Comparison of ENCODE assay signal across 15 mouse cellular contexts in genomic region chr1:91070547-91070946, GRCm38 (mm10).
"Had no signal": no experiment of that assay in that cellular context is flagged by ENCODE, and none has a peak within 500 bp of the region (broad histone marks: within the 10 kb centered on the region; RNA-seq: fewer than 3 reads in every experiment).

No protein-coding gene starts in this region.

- H3K36me3 ChIP-seq: limb, embryonic 12.5 days; liver, embryonic 13.5 days; lung, embryonic 15.5 days; midbrain, embryonic 15.5 days; neural tube, embryonic 12.5 days; stomach, embryonic 15.5 days had no signal

- H3K27me3 ChIP-seq: limb, embryonic 12.5 days; liver, embryonic 13.5 days; lung, embryonic 15.5 days; megakaryocyte, embryonic 14.5 days; midbrain, embryonic 15.5 days; neural tube, embryonic 12.5 days; stomach, embryonic 15.5 days had no signal

- ATAC-seq: liver, postnatal 0 days; midbrain, embryonic 15.5 days had no signal

- H3K9me3 ChIP-seq: limb, embryonic 12.5 days; liver, embryonic 13.5 days; lung, embryonic 15.5 days; megakaryocyte, embryonic 14.5 days; midbrain, embryonic 15.5 days; neural tube, embryonic 12.5 days; stomach, embryonic 15.5 days had no signal

- H3K27ac ChIP-seq: layer of hippocampus, adult 2 months; limb, embryonic 12.5 days; liver, embryonic 13.5 days; lung, embryonic 15.5 days; midbrain, embryonic 15.5 days; neural tube, embryonic 12.5 days; stomach, embryonic 15.5 days had no signal

- H3K4me2 ChIP-seq: limb, embryonic 12.5 days; liver, embryonic 13.5 days; lung, embryonic 15.5 days; midbrain, embryonic 11.5 days; midbrain, embryonic 15.5 days; neural tube, embryonic 12.5 days; stomach, embryonic 15.5 days had no signal

- H3K4me3 ChIP-seq: layer of hippocampus, adult 2 months; limb, embryonic 12.5 days; liver, embryonic 13.5 days; lung, embryonic 15.5 days; megakaryocyte, embryonic 14.5 days; midbrain, embryonic 15.5 days; neural tube, embryonic 12.5 days; stomach, embryonic 15.5 days had no signal

- DNase-seq: kidney, postnatal 36 days; liver; liver, embryonic 13.5 days; liver, postnatal 0 days; lung, postnatal 14 days; right cerebral cortex, postnatal 14 days; thymus, postnatal 4 days had no signal

- H3K9ac ChIP-seq: limb, embryonic 12.5 days; liver, embryonic 13.5 days; liver, postnatal 0 days; lung, embryonic 15.5 days; midbrain, embryonic 15.5 days; neural tube, embryonic 12.5 days; stomach, embryonic 15.5 days had no signal
